Mouse (Mus musculus) hindbrain, postnatal 0 days (tissue): Measurements from ENCODE around the gene Gucd1. TPM values are rescaled to one million over a fixed set of nuclear protein-coding genes. Genes with fewer than 3 reads are reported as not detected.
"Not testable (repeated sequence)": the region's sequence is repeated elsewhere in the genome, so short reads cannot be mapped to it uniquely, and the experiment has no call there.

ENCODE experiments used
- ATAC-seq: fragments of 200-750 bp; cut with Nextera tagmentation; 2 replicates; pipeline ENCODE4 v1.8.0; 2017; ENCODE audit warnings: mild to moderate bottlenecking, moderate TSS enrichment, moderate library complexity
- DNase-seq: peaks from one replicate; pipeline ENCODE4 v3.0.0-alpha.2; 2015; ENCODE audit warnings: low spot score
- H3K27ac ChIP-seq: fragments of 300-500 bp; sonication (generic); 2 replicates; pipeline ENCODE4 v1.5.1; 2014; ENCODE audit warnings: mild to moderate bottlenecking
- H3K27me3 ChIP-seq: fragments of 300-500 bp; sonication (generic); 2 replicates; pipeline ENCODE4 v1.6.1; 2014; ENCODE audit warnings: low read length, mixed read lengths; ENCODE audit not compliant: insufficient read depth
- H3K36me3 ChIP-seq: fragments of 300-500 bp; sonication (generic); 2 replicates; pipeline ENCODE4 v1.6.1; 2014; ENCODE audit warnings: low read length, mixed read lengths; ENCODE audit not compliant: insufficient read depth
- H3K4me1 ChIP-seq: fragments of 300-500 bp; sonication (generic); 2 replicates; pipeline ENCODE4 v1.6.1; 2014; ENCODE audit warnings: antibody characterized with exemption, low read length, mixed read lengths; ENCODE audit not compliant: insufficient read depth
- H3K4me2 ChIP-seq: fragments of 300-500 bp; sonication (generic); 2 replicates; pipeline ENCODE4 v1.6.1; 2014; ENCODE audit warnings: low read depth, mild to moderate bottlenecking, low read length, moderate library complexity, mixed read lengths
- H3K4me3 ChIP-seq: fragments of 300-500 bp; sonication (generic); 2 replicates; pipeline ENCODE4 v1.5.1; 2014; ENCODE audit warnings: low read length
- H3K9ac ChIP-seq: fragments of 300-500 bp; sonication (generic); replicated peaks from 2 replicates; pipeline ENCODE4 v1.6.1; 2014; ENCODE audit warnings: mild to moderate bottlenecking, low read length, moderate library complexity, mixed read lengths
- H3K9me3 ChIP-seq: fragments of 300-500 bp; sonication (generic); 2 replicates; pipeline ENCODE4 v1.6.1; 2016; ENCODE audit warnings: low read length, mixed read lengths
- CTCF ChIP-seq: IDR thresholded peaks from 2 replicates; pipeline ENCODE4 v1.5.1; 2016; ENCODE audit warnings: antibody characterized with exemption, control low read depth, low read depth
- WGBS: fragments of 180-500 bp; shearing (Covaris S2); extraction: QIAGEN DNeasy Blood & Tissue Kit; methylation state at CpG from one replicate; pipeline ENCODE4 v1.1.7; 2014; 5-methylcytosine and 5-hydroxymethylcytosine counted together
- polyA plus RNA-seq: library from polyadenylated mRNA; unstranded; fragments of >200 nt; fragmentation: Nextera tagmentation; extraction: Ambion mirVana; gene quantifications from 2 replicates; pipeline ENCODE4 v1.2.1, GENCODE M21; 2015
- total RNA-seq: library from RNA; depleted of rRNA; stranded (reverse); fragments of >200 nt; gene quantifications from 2 replicates; pipeline ENCODE4 v1.2.3, GENCODE M21; 2014

Gene Gucd1
- total and polyA plus RNA-seq, 2 experiments from 2014 or later, result 15.6 to 44.3 TPM

GRCm38 (mm10) chr10:75400958-75401357 lies 116.8 kb downstream of the Gucd1 start, which contains the start of gene Upb1:
TSS of gene Upb1 (plus strand) at chr10:75401115.
- peak; percentile 24 for TF ChIP-seq CTCF
- H3K27me3 ChIP-seq, result no peaks in the 10 kb centered on the region
- H3K27ac ChIP-seq, result no peak within 1 kb of the TSS
- H3K36me3 ChIP-seq, result no peaks in the 10 kb centered on the region
- 89% methylated on average over 4 of the region's 4 CpGs for WGBS
- no peaks in the 10 kb centered on the region for H3K9me3 ChIP-seq
- no peak within 1 kb of the TSS for H3K4me2 ChIP-seq
- DNase-seq, result no peak
- ATAC-seq, result no peak
- H3K4me3 ChIP-seq, result no peak within 1 kb of the TSS
- H3K4me1 ChIP-seq, result no peaks in the 10 kb centered on the region
- H3K9ac ChIP-seq, result no peak within 1 kb of the TSS

GRCm38 (mm10) chr10:75396966-75397365 lies 120.8 kb downstream of the Gucd1 start:
- H3K4me3 ChIP-seq, result no peak overlapping the region
- H3K9me3 ChIP-seq, result no peaks in the 10 kb centered on the region
- no peak overlapping the region for H3K27ac ChIP-seq
- no peak overlapping the region for H3K9ac ChIP-seq
- no peak for TF ChIP-seq CTCF
- H3K4me1 ChIP-seq, result no peaks in the 10 kb centered on the region
- DNase-seq (peak; percentile 31), ATAC-seq (no peak)
- no peaks in the 10 kb centered on the region for H3K36me3 ChIP-seq
- 37% methylated on average over 14 of the region's 14 CpGs for WGBS
- no peaks in the 10 kb centered on the region for H3K27me3 ChIP-seq
- H3K4me2 ChIP-seq, result no peak overlapping the region

- Histone ChIP-seq H3K4me1 (no peaks in the 10 kb centered on the region), H3K36me3 (no peaks in the 10 kb centered on the region), H3K27me3 (no peaks in the 10 kb centered on the region), H3K4me3 (no peak overlapping the region), H3K27ac (no peak overlapping the region), H3K4me2 (no peak overlapping the region), H3K9me3 (no peaks in the 10 kb centered on the region), H3K9ac (no peak overlapping the region)
- 91% methylated on average over 8 of the region's 8 CpGs for WGBS
- ATAC-seq, result no peak
- TF ChIP-seq CTCF, result no peak
- no peak for DNase-seq
Measured at GRCm38 (mm10) chr10:75394796-75395195, 123.0 kb downstream of the Gucd1 start.

- H3K4me1 ChIP-seq, result no peaks in the 10 kb centered on the region
- peak; percentile 38 for TF ChIP-seq CTCF
- no peaks in the 10 kb centered on the region for H3K9me3 ChIP-seq
- no peak overlapping the region for H3K4me3 ChIP-seq
- no peak for ATAC-seq
- H3K4me2 ChIP-seq, result no peak overlapping the region
- 87% methylated on average over 4 of the region's 4 CpGs for WGBS
- DNase-seq, result no peak
- no peaks in the 10 kb centered on the region for H3K27me3 ChIP-seq
- no peaks in the 10 kb centered on the region for H3K36me3 ChIP-seq
- H3K27ac ChIP-seq, result no peak overlapping the region
- H3K9ac ChIP-seq, result no peak overlapping the region
Measured at GRCm38 (mm10) chr10:75390832-75391231, 126.9 kb downstream of the Gucd1 start.

- H3K9ac ChIP-seq, result no peak overlapping the region
Measured at GRCm38 (mm10) chr10:75390156-75390555, 127.6 kb downstream of the Gucd1 start.

GRCm38 (mm10) chr10:75378688-75379087 lies 139.1 kb downstream of the Gucd1 start:
- Histone ChIP-seq H3K27ac (no peak overlapping the region), H3K4me1 (no peaks in the 10 kb centered on the region), H3K4me3 (no peak overlapping the region), H3K4me2 (no peak overlapping the region), H3K9me3 (no peaks in the 10 kb centered on the region), H3K9ac (no peak overlapping the region), H3K27me3 (no peaks in the 10 kb centered on the region), H3K36me3 (no peaks in the 10 kb centered on the region)
- WGBS, result 73% methylated on average over 10 of the region's 10 CpGs
- ATAC-seq (no peak), DNase-seq (no peak)
- no peak for TF ChIP-seq CTCF

More at GRCm38 (mm10) chr10:75390156-75390555, 127.6 kb downstream of the Gucd1 start:
- WGBS, result 60% methylated on average over 2 of the region's 2 CpGs
- DNase-seq (no peak), ATAC-seq (no peak)
- Histone ChIP-seq H3K4me2 (no peak overlapping the region), H3K27me3 (no peaks in the 10 kb centered on the region), H3K4me1 (no peaks in the 10 kb centered on the region), H3K9me3 (no peaks in the 10 kb centered on the region), H3K36me3 (no peaks in the 10 kb centered on the region), H3K4me3 (no peak overlapping the region), H3K27ac (no peak overlapping the region)
- no peak for TF ChIP-seq CTCF

GRCm38 (mm10) chr10:75373655-75374351 lies 144.0 kb downstream of the Gucd1 start:
- not testable (repeated sequence) for H3K27ac ChIP-seq, H3K4me2 ChIP-seq, H3K9ac ChIP-seq, H3K4me3 ChIP-seq, H3K27me3 ChIP-seq, H3K36me3 ChIP-seq, H3K4me1 ChIP-seq, H3K9me3 ChIP-seq
- DNase-seq, result peak; percentile 7
- 65% methylated on average over 12 of the region's 19 CpGs for WGBS
- peak; percentile 86 for ATAC-seq
